Mouse (Mus musculus): ENCODE data around the gene H2-Eb2. TPM values are rescaled to one million over a fixed set of nuclear protein-coding genes. Genes with fewer than 3 reads are reported as not detected.
"Not testable (repeated sequence)": the region's sequence is repeated elsewhere in the genome, so short reads cannot be mapped to it uniquely, and the experiment has no call there.

Gene H2-Eb2
- polyA plus RNA-seq, 1 experiment from 2014 or later: 0.42 TPM

DNA sequence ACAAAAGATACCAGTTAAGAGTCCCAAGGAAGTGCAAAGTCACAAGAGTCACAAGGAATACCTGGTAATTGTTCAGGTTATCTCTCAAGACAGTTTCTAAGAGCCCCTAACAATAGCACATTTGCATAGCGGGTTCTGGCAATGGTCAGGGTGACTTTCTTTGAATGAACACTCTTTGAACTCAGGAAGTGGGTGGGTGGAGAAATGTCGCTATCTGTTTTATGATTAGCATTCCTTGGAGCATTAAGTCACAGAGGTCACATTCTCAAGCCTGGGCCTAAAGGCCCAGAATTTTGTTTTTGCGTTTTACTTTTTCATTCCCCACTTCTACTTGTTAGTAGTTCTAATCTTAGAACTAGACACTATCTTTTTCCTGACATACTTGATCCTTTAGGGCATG, 14.9 kb upstream of the H2-Eb2 start:
- H3K27ac ChIP-seq (ENCODE audit: low read length); H3K36me3 ChIP-seq (ENCODE audit: control insufficient read depth, insufficient read depth); H3K4me1 ChIP-seq (ENCODE audit: control insufficient read depth, insufficient read depth, low read length); H3K9me3 ChIP-seq (replicated peaks; ENCODE audit: control insufficient read depth, low read length); H3K4me2 ChIP-seq (ENCODE audit: low read depth, low read length); H3K9ac ChIP-seq (ENCODE audit: low read length); ATAC-seq (replicated peaks; ENCODE audit: extremely low read depth, insufficient read depth, low FRiP score); H3K27me3 ChIP-seq (ENCODE audit: control insufficient read depth, insufficient read depth, low read length); H3K4me3 ChIP-seq (ENCODE audit: low read length): not testable (repeated sequence)
- 53% methylated on average over 3 of the region's 3 CpGs for WGBS

- Histone ChIP-seq H3K9me3 (replicated peaks; ENCODE audit: control insufficient read depth, low read length) (no peaks in the 10 kb centered on the region), H3K9ac (ENCODE audit: low read length) (no peak overlapping the region), H3K36me3 (ENCODE audit: control insufficient read depth, insufficient read depth) (no peaks in the 10 kb centered on the region), H3K4me2 (ENCODE audit: low read depth, low read length) (no peak overlapping the region), H3K27me3 (ENCODE audit: control insufficient read depth, insufficient read depth, low read length) (no peaks in the 10 kb centered on the region), H3K4me3 (ENCODE audit: low read length) (no peak overlapping the region), H3K27ac (ENCODE audit: low read length) (no peak overlapping the region), H3K4me1 (ENCODE audit: control insufficient read depth, insufficient read depth, low read length) (no peaks in the 10 kb centered on the region)
- WGBS: 68% methylated on average over 1 of the region's 1 CpGs
- ATAC-seq (replicated peaks; ENCODE audit: extremely low read depth, insufficient read depth, low FRiP score): no peak
Measured at GRCm38 (mm10) chr17:34312185-34312584, 13.3 kb upstream of the H2-Eb2 start.

- Histone ChIP-seq H3K4me2 (ENCODE audit: low read depth, low read length) (no peak overlapping the region), H3K27ac (ENCODE audit: low read length) (no peak overlapping the region), H3K9ac (ENCODE audit: low read length) (no peak overlapping the region), H3K36me3 (ENCODE audit: control insufficient read depth, insufficient read depth) (no peaks in the 10 kb centered on the region), H3K9me3 (replicated peaks; ENCODE audit: control insufficient read depth, low read length) (no peaks in the 10 kb centered on the region), H3K4me1 (ENCODE audit: control insufficient read depth, insufficient read depth, low read length) (no peaks in the 10 kb centered on the region), H3K27me3 (ENCODE audit: control insufficient read depth, insufficient read depth, low read length) (no peaks in the 10 kb centered on the region), H3K4me3 (ENCODE audit: low read length) (no peak overlapping the region)
- ATAC-seq (replicated peaks; ENCODE audit: extremely low read depth, insufficient read depth, low FRiP score): no peak; the same call in 1 of the 2 replicates
- 39% methylated on average over 3 of the region's 3 CpGs for WGBS
Measured at GRCm38 (mm10) chr17:34313393-34313792, 12.1 kb upstream of the H2-Eb2 start.

- no peaks in the 10 kb centered on the region for H3K9me3 ChIP-seq (replicated peaks; ENCODE audit: control insufficient read depth, low read length)
- H3K4me1 ChIP-seq (ENCODE audit: control insufficient read depth, insufficient read depth, low read length): no peaks in the 10 kb centered on the region
- H3K36me3 ChIP-seq (ENCODE audit: control insufficient read depth, insufficient read depth): no peaks in the 10 kb centered on the region
- no peak overlapping the region for H3K4me3 ChIP-seq (ENCODE audit: low read length)
- no peak overlapping the region for H3K27ac ChIP-seq (ENCODE audit: low read length)
- WGBS: 69% methylated on average over 9 of the region's 9 CpGs
- no peaks in the 10 kb centered on the region for H3K27me3 ChIP-seq (ENCODE audit: control insufficient read depth, insufficient read depth, low read length)
- no peak overlapping the region for H3K9ac ChIP-seq (ENCODE audit: low read length)
- no peak overlapping the region for H3K4me2 ChIP-seq (ENCODE audit: low read depth, low read length)
- no peak for ATAC-seq (replicated peaks; ENCODE audit: extremely low read depth, insufficient read depth, low FRiP score)
Measured at GRCm38 (mm10) chr17:34314286-34314685, 11.2 kb upstream of the H2-Eb2 start.

DNA sequence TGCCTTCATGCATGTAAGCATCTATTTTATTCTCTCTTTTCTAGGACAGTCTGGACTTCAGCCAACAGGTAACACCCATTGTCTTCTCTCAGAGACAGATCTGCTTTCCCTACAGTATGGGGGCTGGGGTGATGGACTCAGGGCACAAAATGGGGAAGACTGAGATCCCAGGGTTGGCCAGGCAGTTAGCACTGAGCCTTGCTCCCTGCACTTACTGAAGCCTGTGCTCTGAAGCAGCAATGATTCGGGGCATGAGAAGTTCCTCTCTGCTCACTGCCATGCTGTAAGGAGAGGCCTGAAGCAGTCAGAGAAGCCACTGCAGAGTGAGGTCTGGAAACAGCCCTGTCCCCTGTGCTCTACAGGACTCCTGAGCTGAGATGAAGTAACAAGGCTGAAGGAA, 10.0 kb upstream of the H2-Eb2 start:
- no peak for ATAC-seq (replicated peaks; ENCODE audit: extremely low read depth, insufficient read depth, low FRiP score)
- Histone ChIP-seq H3K9ac (ENCODE audit: low read length) (no peak overlapping the region), H3K4me2 (ENCODE audit: low read depth, low read length) (no peak overlapping the region), H3K36me3 (ENCODE audit: control insufficient read depth, insufficient read depth) (no peaks in the 10 kb centered on the region), H3K27me3 (ENCODE audit: control insufficient read depth, insufficient read depth, low read length) (no peaks in the 10 kb centered on the region), H3K4me3 (ENCODE audit: low read length) (no peak overlapping the region), H3K9me3 (replicated peaks; ENCODE audit: control insufficient read depth, low read length) (no peaks in the 10 kb centered on the region), H3K27ac (ENCODE audit: low read length) (no peak overlapping the region), H3K4me1 (ENCODE audit: control insufficient read depth, insufficient read depth, low read length) (no peaks in the 10 kb centered on the region)
- 79% methylated on average over 1 of the region's 1 CpGs for WGBS

DNA sequence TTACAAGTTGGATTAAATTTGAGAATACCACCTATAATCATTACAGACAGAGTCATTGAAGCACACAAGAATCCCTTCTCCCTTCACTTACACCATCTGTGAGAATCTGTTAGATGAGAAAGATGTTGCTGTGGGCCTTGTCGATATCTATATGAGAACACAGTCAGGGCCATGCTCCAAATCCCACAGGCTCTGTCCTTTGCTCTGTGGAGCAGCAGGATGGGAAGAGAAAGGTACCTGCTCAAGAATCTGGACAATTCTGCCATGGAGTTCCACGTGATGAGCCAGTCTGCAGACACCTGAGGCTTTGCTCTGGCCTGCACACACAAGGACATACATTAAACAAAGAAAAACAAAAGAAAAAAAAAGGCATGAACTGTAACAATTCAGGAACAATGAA, 8.8 kb upstream of the H2-Eb2 start:
- WGBS: 68% methylated on average over 2 of the region's 2 CpGs

DNA sequence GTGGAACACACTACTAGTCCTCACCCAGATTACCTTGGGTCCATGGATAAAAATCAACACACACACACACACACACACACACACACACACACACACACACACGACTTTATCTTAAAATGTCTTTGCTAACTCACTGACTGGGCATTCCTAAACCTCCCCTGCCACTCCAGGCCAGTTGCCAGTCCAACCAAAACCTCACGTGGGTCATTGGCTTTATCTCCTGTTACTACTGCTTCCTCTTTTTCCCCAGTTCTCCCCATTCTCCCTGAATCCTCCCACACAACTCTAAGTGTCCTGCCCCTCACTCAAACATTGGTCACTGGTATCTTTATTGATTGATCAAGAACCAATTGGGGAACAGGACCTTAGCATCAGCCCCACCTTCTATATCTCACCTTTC, 8.2 kb upstream of the H2-Eb2 start:
- Histone ChIP-seq H3K4me3 (ENCODE audit: low read length) (no peak overlapping the region), H3K9me3 (replicated peaks; ENCODE audit: control insufficient read depth, low read length) (no peaks in the 10 kb centered on the region)

More for the DNA sequence above, 8.8 kb upstream of the H2-Eb2 start:
- H3K4me2 ChIP-seq (ENCODE audit: low read depth, low read length): no peak overlapping the region
- H3K4me1 ChIP-seq (ENCODE audit: control insufficient read depth, insufficient read depth, low read length): no peaks in the 10 kb centered on the region
- H3K36me3 ChIP-seq (ENCODE audit: control insufficient read depth, insufficient read depth): no peaks in the 10 kb centered on the region
- ATAC-seq (replicated peaks; ENCODE audit: extremely low read depth, insufficient read depth, low FRiP score): no peak
- no peak overlapping the region for H3K4me3 ChIP-seq (ENCODE audit: low read length)
- H3K9ac ChIP-seq (ENCODE audit: low read length): no peak overlapping the region
- H3K27ac ChIP-seq (ENCODE audit: low read length): no peak overlapping the region
- H3K9me3 ChIP-seq (replicated peaks; ENCODE audit: control insufficient read depth, low read length): no peaks in the 10 kb centered on the region
- no peaks in the 10 kb centered on the region for H3K27me3 ChIP-seq (ENCODE audit: control insufficient read depth, insufficient read depth, low read length)

GRCm38 (mm10) chr17:34326373-34326772, 908 bp downstream of the H2-Eb2 start:
- Histone ChIP-seq H3K36me3 (ENCODE audit: control insufficient read depth, insufficient read depth) (no peaks in the 10 kb centered on the region), H3K27ac (ENCODE audit: low read length) (no peak overlapping the region), H3K4me2 (ENCODE audit: low read depth, low read length) (no peak overlapping the region), H3K9me3 (replicated peaks; ENCODE audit: control insufficient read depth, low read length) (no peaks in the 10 kb centered on the region), H3K27me3 (ENCODE audit: control insufficient read depth, insufficient read depth, low read length) (no peaks in the 10 kb centered on the region), H3K4me1 (ENCODE audit: control insufficient read depth, insufficient read depth, low read length) (no peaks in the 10 kb centered on the region), H3K4me3 (ENCODE audit: low read length) (no peak overlapping the region), H3K9ac (ENCODE audit: low read length) (no peak overlapping the region)
- ATAC-seq (replicated peaks; ENCODE audit: extremely low read depth, insufficient read depth, low FRiP score): no peak
- 66% methylated on average over 3 of the region's 3 CpGs for WGBS

More for the DNA sequence above, 8.2 kb upstream of the H2-Eb2 start:
- no peak for ATAC-seq (replicated peaks; ENCODE audit: extremely low read depth, insufficient read depth, low FRiP score)
- H3K4me2 ChIP-seq (ENCODE audit: low read depth, low read length): no peak overlapping the region
- 12% methylated on average over 2 of the region's 2 CpGs for WGBS
- H3K27me3 ChIP-seq (ENCODE audit: control insufficient read depth, insufficient read depth, low read length): no peaks in the 10 kb centered on the region
- H3K27ac ChIP-seq (ENCODE audit: low read length): no peak overlapping the region
- H3K4me1 ChIP-seq (ENCODE audit: control insufficient read depth, insufficient read depth, low read length): no peaks in the 10 kb centered on the region
- H3K9ac ChIP-seq (ENCODE audit: low read length): no peak overlapping the region
- no peaks in the 10 kb centered on the region for H3K36me3 ChIP-seq (ENCODE audit: control insufficient read depth, insufficient read depth)

GRCm38 (mm10) chr17:34329807-34330206, 4.3 kb downstream of the H2-Eb2 start:
- 20% methylated on average over 2 of the region's 2 CpGs for WGBS
- no peak overlapping the region for H3K9ac ChIP-seq (ENCODE audit: low read length)
- no peaks in the 10 kb centered on the region for H3K27me3 ChIP-seq (ENCODE audit: control insufficient read depth, insufficient read depth, low read length)
- no peaks in the 10 kb centered on the region for H3K4me1 ChIP-seq (ENCODE audit: control insufficient read depth, insufficient read depth, low read length)
- no peak overlapping the region for H3K4me3 ChIP-seq (ENCODE audit: low read length)
- H3K4me2 ChIP-seq (ENCODE audit: low read depth, low read length): no peak overlapping the region
- H3K27ac ChIP-seq (ENCODE audit: low read length): no peak overlapping the region
- H3K36me3 ChIP-seq (ENCODE audit: control insufficient read depth, insufficient read depth): no peaks in the 10 kb centered on the region
- ATAC-seq (replicated peaks; ENCODE audit: extremely low read depth, insufficient read depth, low FRiP score): no peak
- H3K9me3 ChIP-seq (replicated peaks; ENCODE audit: control insufficient read depth, low read length): no peaks in the 10 kb centered on the region

DNA sequence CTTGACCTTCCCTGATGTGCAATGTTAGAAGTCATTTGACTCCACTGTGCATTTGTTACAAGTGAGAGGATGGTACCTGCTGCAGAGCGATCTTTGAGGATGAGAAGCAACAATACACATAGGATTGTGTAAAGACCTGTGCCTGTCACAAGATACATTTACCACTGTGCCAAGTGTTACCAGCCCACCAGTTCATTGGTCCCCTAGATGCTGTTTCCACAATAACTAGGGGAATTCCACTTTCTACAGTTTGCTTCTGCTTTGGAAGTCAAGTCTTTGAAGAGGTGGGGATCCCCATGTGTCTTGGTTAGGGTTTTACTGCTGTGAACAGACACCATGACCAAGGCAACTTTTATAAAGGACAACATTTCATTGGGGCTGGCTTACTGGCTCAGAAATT, 5.7 kb downstream of the H2-Eb2 start:
- H3K9me3 ChIP-seq (replicated peaks; ENCODE audit: control insufficient read depth, low read length): no peaks in the 10 kb centered on the region
- H3K4me1 ChIP-seq (ENCODE audit: control insufficient read depth, insufficient read depth, low read length): no peaks in the 10 kb centered on the region
- no peak overlapping the region for H3K27ac ChIP-seq (ENCODE audit: low read length)
- H3K36me3 ChIP-seq (ENCODE audit: control insufficient read depth, insufficient read depth): no peaks in the 10 kb centered on the region
- no peak overlapping the region for H3K9ac ChIP-seq (ENCODE audit: low read length)
- 95% methylated on average over 1 of the region's 1 CpGs for WGBS
- no peaks in the 10 kb centered on the region for H3K27me3 ChIP-seq (ENCODE audit: control insufficient read depth, insufficient read depth, low read length)
- ATAC-seq (replicated peaks; ENCODE audit: extremely low read depth, insufficient read depth, low FRiP score): no peak
- no peak overlapping the region for H3K4me2 ChIP-seq (ENCODE audit: low read depth, low read length)
- no peak overlapping the region for H3K4me3 ChIP-seq (ENCODE audit: low read length)
